18 mouse cellular contexts compared by ENCODE assay signal in the genomic region with DNA sequence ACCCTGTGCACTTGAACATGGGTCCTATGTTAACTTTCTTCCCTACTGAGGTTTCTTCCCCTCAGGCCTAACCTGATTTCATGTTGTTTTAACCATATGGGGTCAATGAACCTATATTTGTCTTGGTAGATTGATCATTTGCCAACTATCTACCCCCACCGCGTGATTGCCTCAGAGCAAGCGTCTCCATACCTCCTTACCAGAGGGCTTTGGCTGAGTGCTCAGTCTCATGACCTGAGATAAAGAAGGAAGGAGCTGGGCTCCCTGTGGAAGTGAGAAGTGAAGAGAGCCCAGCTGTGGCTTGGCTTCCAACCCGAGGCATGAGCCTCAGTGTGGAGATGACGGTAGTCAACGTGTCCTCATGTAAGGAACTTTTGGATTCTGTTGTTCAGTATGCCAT.
DNase-seq lines count a peak whose midpoint lies in the region; ATAC-seq and TF ChIP-seq lines count a peak whose summit lies in the region.
"Had no signal": no experiment of that assay in that cellular context is flagged by ENCODE, and none has a peak within 500 bp of the region (broad histone marks: within the 10 kb centered on the region; RNA-seq: fewer than 3 reads in every experiment).

No protein-coding gene starts in this region.

- H3K36me3 ChIP-seq in forebrain, embryonic 10.5 days (replicated peaks), result no peaks in the 10 kb centered on the region
- no peaks in the 10 kb centered on the region for H3K36me3 ChIP-seq in forebrain, embryonic 14.5 days (ENCODE audit: control insufficient read depth, insufficient read depth, low read length)
- H3K36me3 ChIP-seq in heart, embryonic 16.5 days (ENCODE audit: control insufficient read depth, insufficient read depth), result no peaks in the 10 kb centered on the region
- H3K36me3 ChIP-seq in lung, embryonic 14.5 days (ENCODE audit: insufficient read depth), result no peaks in the 10 kb centered on the region
- H3K36me3 ChIP-seq: kidney, embryonic 15.5 days; limb, embryonic 12.5 days; liver, embryonic 12.5 days; midbrain, embryonic 13.5 days; stomach, embryonic 15.5 days had no signal

- peak overlapping the region; percentile 48; the same call in 1 of the 2 replicates for H3K27ac ChIP-seq in forebrain, embryonic 10.5 days
- no peak overlapping the region for H3K27ac ChIP-seq in forebrain, embryonic 14.5 days (ENCODE audit: low read depth, low read length)
- H3K27ac ChIP-seq in heart, embryonic 16.5 days (ENCODE audit: low read length), result peak overlapping the region; percentile 83
- H3K27ac ChIP-seq in lung, embryonic 14.5 days (ENCODE audit: low read depth), result no peak overlapping the region
- H3K27ac ChIP-seq: hindbrain, embryonic 14.5 days; kidney, embryonic 15.5 days; limb, embryonic 12.5 days; liver, embryonic 12.5 days; midbrain, embryonic 13.5 days; stomach, embryonic 15.5 days had no signal

- no peak overlapping the region for H3K4me3 ChIP-seq in forebrain, embryonic 10.5 days
- no peak overlapping the region for H3K4me3 ChIP-seq in forebrain, embryonic 14.5 days (ENCODE audit: low read depth, low read length)
- no peak overlapping the region for H3K4me3 ChIP-seq in heart, embryonic 16.5 days (ENCODE audit: low read length)
- H3K4me3 ChIP-seq in lung, embryonic 14.5 days (ENCODE audit: low read depth, low read length), result no peak overlapping the region
- H3K4me3 ChIP-seq: kidney, embryonic 15.5 days; limb, embryonic 12.5 days; liver, embryonic 12.5 days; megakaryocyte, embryonic 14.5 days; midbrain, embryonic 13.5 days; stomach, embryonic 15.5 days had no signal

- peaks cover 22% of the 10 kb centered on the region for H3K4me1 ChIP-seq in forebrain, embryonic 10.5 days
- H3K4me1 ChIP-seq in forebrain, embryonic 14.5 days (ENCODE audit: control insufficient read depth, insufficient read depth, low read length), result peaks cover 22% of the 10 kb centered on the region
- H3K4me1 ChIP-seq in heart, embryonic 16.5 days (ENCODE audit: control insufficient read depth, insufficient read depth, low read length), result peaks cover 9% of the 10 kb centered on the region
- H3K4me1 ChIP-seq in lung, embryonic 14.5 days (ENCODE audit: insufficient read depth), result no peaks in the 10 kb centered on the region
- H3K4me1 ChIP-seq: liver, embryonic 12.5 days; megakaryocyte, embryonic 14.5 days; stomach, embryonic 15.5 days had no signal

- DNase-seq in forebrain, embryonic 10.5 days (ENCODE audit: extremely low spot score, low spot score), result no peak
- no peak for DNase-seq in forebrain, embryonic 14.5 days (ENCODE audit: low spot score)
- DNase-seq in heart, adult 9 months (ENCODE audit: low spot score in 2 of 2), result no peak
- peak; percentile 13 for DNase-seq in lung, embryonic 14.5 days
- DNase-seq in lung, postnatal 10 days, result no peak
- DNase-seq in yolk sac, embryonic 10.5 days (ENCODE audit: low spot score), result peak; percentile 77
- DNase-seq: adrenal gland, postnatal 25 days; layer of hippocampus, postnatal 36 days; lung, adult 2 months; thymus, postnatal 36 days had no signal

- WGBS in forebrain, embryonic 10.5 days, result 99% methylated on average over 6 of the region's 6 CpGs
- 90% methylated on average over 6 of the region's 6 CpGs for WGBS in forebrain, embryonic 14.5 days
- 46% methylated on average over 6 of the region's 6 CpGs for WGBS in heart, embryonic 16.5 days
- WGBS in lung, embryonic 14.5 days, result 65% methylated on average over 6 of the region's 6 CpGs

- no peaks in the 10 kb centered on the region for H3K27me3 ChIP-seq in forebrain, embryonic 10.5 days (ENCODE audit: poor library complexity, severe bottlenecking)
- H3K27me3 ChIP-seq in forebrain, embryonic 14.5 days (replicated peaks; ENCODE audit: control insufficient read depth, insufficient read depth, low read length), result no peaks in the 10 kb centered on the region
- H3K27me3 ChIP-seq in heart, embryonic 16.5 days (ENCODE audit: control insufficient read depth, insufficient read depth, low read length), result no peaks in the 10 kb centered on the region
- no peaks in the 10 kb centered on the region for H3K27me3 ChIP-seq in lung, embryonic 14.5 days (ENCODE audit: insufficient read depth, low read length)
- H3K27me3 ChIP-seq: kidney, embryonic 15.5 days; limb, embryonic 12.5 days; liver, embryonic 12.5 days; megakaryocyte, embryonic 14.5 days; midbrain, embryonic 13.5 days; stomach, embryonic 15.5 days had no signal

- ATAC-seq in forebrain, embryonic 14.5 days, result no peak
- no peak for ATAC-seq in heart, embryonic 16.5 days (replicated peaks; ENCODE audit: extremely low read depth, insufficient read depth, low FRiP score)
- ATAC-seq in lung, embryonic 14.5 days (ENCODE audit: insufficient read depth), result no peak
- ATAC-seq: liver, embryonic 12.5 days had no signal

- H3K9ac ChIP-seq in forebrain, embryonic 14.5 days (ENCODE audit: low read length), result no peak overlapping the region
- no peak overlapping the region for H3K9ac ChIP-seq in heart, embryonic 16.5 days (ENCODE audit: low read length)
- H3K9ac ChIP-seq in lung, embryonic 14.5 days, result no peak overlapping the region
- H3K9ac ChIP-seq: hindbrain, embryonic 14.5 days; kidney, embryonic 15.5 days; limb, embryonic 12.5 days; liver, embryonic 12.5 days; midbrain, embryonic 13.5 days; stomach, embryonic 15.5 days had no signal

- TF ChIP-seq CTCF in lung, embryonic 14.5 days (IDR thresholded peaks at IDR 0.05; ENCODE audit: low read depth), result no peak

- H3K9me3 ChIP-seq in forebrain, embryonic 10.5 days, result no peaks in the 10 kb centered on the region
- H3K9me3 ChIP-seq in forebrain, embryonic 14.5 days (replicated peaks; ENCODE audit: control insufficient read depth, low read length), result no peaks in the 10 kb centered on the region
- H3K9me3 ChIP-seq in heart, embryonic 16.5 days (replicated peaks; ENCODE audit: control insufficient read depth, low read length), result no peaks in the 10 kb centered on the region
- H3K9me3 ChIP-seq in lung, embryonic 14.5 days (ENCODE audit: low read depth, low read length), result no peaks in the 10 kb centered on the region
- H3K9me3 ChIP-seq: kidney, embryonic 15.5 days; limb, embryonic 12.5 days; liver, embryonic 12.5 days; midbrain, embryonic 13.5 days; stomach, embryonic 15.5 days had no signal

- no peak overlapping the region for H3K4me2 ChIP-seq in forebrain, embryonic 14.5 days (ENCODE audit: low read length)
- no peak overlapping the region for H3K4me2 ChIP-seq in heart, embryonic 16.5 days (ENCODE audit: low read depth, low read length)
- H3K4me2 ChIP-seq in lung, embryonic 14.5 days, result no peak overlapping the region
- H3K4me2 ChIP-seq: hindbrain, embryonic 14.5 days; kidney, embryonic 15.5 days; limb, embryonic 12.5 days; liver, embryonic 12.5 days; midbrain, embryonic 13.5 days; stomach, embryonic 15.5 days had no signal

Comparison
In these comparisons a context has a peak if more than half of its experiments do, and no peak if none do; other contexts are left out.
1. DNase-seq: peak in lung, embryonic 14.5 days (single experiment) and yolk sac, embryonic 10.5 days (single experiment); none in forebrain, embryonic 10.5 days (single experiment), forebrain, embryonic 14.5 days (single experiment), heart, adult 9 months (0 of 2) and lung, postnatal 10 days (single experiment).
2. H3K27ac ChIP-seq: peak in forebrain, embryonic 10.5 days (single experiment) and heart, embryonic 16.5 days (single experiment); none in forebrain, embryonic 14.5 days (single experiment) and lung, embryonic 14.5 days (single experiment).